Comparison of ENCODE assay signal across 8 mouse cellular contexts in genomic region chr15:85645396-85645795, GRCm38 (mm10).
DNase-seq lines count a peak whose midpoint lies in the region; ATAC-seq and TF ChIP-seq lines count a peak whose summit lies in the region.

No protein-coding gene starts in this region.

- no peak for TF ChIP-seq EP300 in lung, postnatal 0 days (IDR thresholded peaks at IDR 0.05)

- no peak for TF ChIP-seq CTCF in lung, postnatal 0 days (IDR thresholded peaks at IDR 0.05)

- peak; percentile 70 for DNase-seq in adrenal gland, postnatal 10 days
- DNase-seq in adrenal gland, postnatal 25 days, result no peak
- peak; percentile 72 for DNase-seq in kidney, adult 18-20 months
- peak; percentile 63 for DNase-seq in lung, postnatal 0 days (ENCODE audit: low spot score)
- no peak for DNase-seq in spleen, adult 18-20 months

- peak overlapping the region; percentile 66 for H3K4me2 ChIP-seq in forebrain, embryonic 13.5 days
- H3K4me2 ChIP-seq in lung, postnatal 0 days (replicated peaks; ENCODE audit: low read depth, low read length), result peak overlapping the region; percentile 81

- ATAC-seq in forebrain, embryonic 13.5 days, result no peak
- peak; percentile 64 for ATAC-seq in lung, postnatal 0 days
- no peak for ATAC-seq in activated CD4-positive, CD25-positive, alpha-beta regulatory T cell, adult 4 months
- ATAC-seq in inflammation-experienced regulatory T-cells, adult 6 months, result no peak

- H3K27ac ChIP-seq in forebrain, embryonic 13.5 days, result peak overlapping the region; percentile 65
- peak overlapping the region; percentile 89 for H3K27ac ChIP-seq in lung, postnatal 0 days (ENCODE audit: low read length)

- no peaks in the 10 kb centered on the region for H3K36me3 ChIP-seq in forebrain, embryonic 13.5 days (ENCODE audit: poor library complexity, severe bottlenecking)
- no peaks in the 10 kb centered on the region for H3K36me3 ChIP-seq in lung, postnatal 0 days (ENCODE audit: insufficient read depth, low read length)

- peaks cover 18% of the 10 kb centered on the region for H3K4me1 ChIP-seq in forebrain, embryonic 13.5 days
- H3K4me1 ChIP-seq in lung, postnatal 0 days (ENCODE audit: insufficient read depth, low read depth, low read length), result peaks cover 13% of the 10 kb centered on the region

- no peaks in the 10 kb centered on the region for H3K9me3 ChIP-seq in forebrain, embryonic 13.5 days (replicated peaks)
- H3K9me3 ChIP-seq in lung, postnatal 0 days (ENCODE audit: low read length), result no peaks in the 10 kb centered on the region

- WGBS in forebrain, embryonic 13.5 days, result 56% methylated on average over 8 of the region's 8 CpGs
- WGBS in lung, postnatal 0 days, result 42% methylated on average over 8 of the region's 8 CpGs

- peak overlapping the region; percentile 62; the same call in 1 of the 2 replicates for H3K9ac ChIP-seq in forebrain, embryonic 13.5 days
- H3K9ac ChIP-seq in lung, postnatal 0 days (replicated peaks; ENCODE audit: low read depth), result peak overlapping the region; percentile 90

- no peak overlapping the region for H3K4me3 ChIP-seq in forebrain, embryonic 13.5 days
- peak overlapping the region; percentile 56 for H3K4me3 ChIP-seq in lung, postnatal 0 days (ENCODE audit: low read depth, low read length)

- peaks cover 53% of the 10 kb centered on the region for H3K27me3 ChIP-seq in forebrain, embryonic 13.5 days
- H3K27me3 ChIP-seq in lung, postnatal 0 days (replicated peaks; ENCODE audit: insufficient read depth, low read length), result no peaks in the 10 kb centered on the region

Comparison
In these comparisons a context has a peak if more than half of its experiments do, and no peak if none do; other contexts are left out.
1. DNase-seq: peak in adrenal gland, postnatal 10 days (single experiment), kidney, adult 18-20 months (single experiment) and lung, postnatal 0 days (single experiment); none in adrenal gland, postnatal 25 days (single experiment) and spleen, adult 18-20 months (0 of 2).